Mouse (Mus musculus) lung, adult 2 months (tissue): Measurements from ENCODE around the gene Acoxl. TPM values are rescaled to one million over a fixed set of nuclear protein-coding genes. Genes with fewer than 3 reads are reported as not detected.

ENCODE experiments used
- DNase-seq: peaks from one replicate; pipeline ENCODE4 v3.0.0; 2022
- H3K4me1 ChIP-seq: fragments of 200-500 bp; 2 replicates; pipeline ENCODE4 v1.6.1; 2011; ENCODE audit warnings: low read length; ENCODE audit not compliant: control insufficient read depth, insufficient read depth
- H3K4me3 ChIP-seq: fragments of 200-500 bp; replicated peaks from 2 replicates; pipeline ENCODE3; 2011; ENCODE audit warnings: low read depth, mild to moderate bottlenecking, control low read depth, low read length; ENCODE audit errors: extremely low read depth
- CTCF ChIP-seq: fragments of 200-500 bp; IDR thresholded peaks from 2 replicates; pipeline ENCODE4 v1.5.1; 2011; ENCODE audit warnings: mild to moderate bottlenecking, low read length, control low read depth; ENCODE audit not compliant: insufficient read depth
- POLR2A ChIP-seq: fragments of 200-500 bp; IDR thresholded peaks from 2 replicates; pipeline ENCODE4 v1.6.1; 2011; ENCODE audit warnings: low read depth, mild to moderate bottlenecking, control low read depth, low read length, borderline replicate concordance; ENCODE audit errors: extremely low read depth
- whole genome bisulfite sequencing: fragments of 180-500 bp; shearing (Covaris S2); methylation state at CpG from one replicate; pipeline ENCODE4 v1.1.7; 2018; 5-methylcytosine and 5-hydroxymethylcytosine counted together
- polyA plus RNA-seq: library from polyadenylated mRNA; depleted of rRNA; stranded (reverse); fragments of >200 nt; gene quantifications from 2 replicates; pipeline ENCODE4 v1.2.3, GENCODE M21; 2012

Acoxl gene
- polyA plus RNA-seq, 1 experiment = 52.4 TPM

DNA sequence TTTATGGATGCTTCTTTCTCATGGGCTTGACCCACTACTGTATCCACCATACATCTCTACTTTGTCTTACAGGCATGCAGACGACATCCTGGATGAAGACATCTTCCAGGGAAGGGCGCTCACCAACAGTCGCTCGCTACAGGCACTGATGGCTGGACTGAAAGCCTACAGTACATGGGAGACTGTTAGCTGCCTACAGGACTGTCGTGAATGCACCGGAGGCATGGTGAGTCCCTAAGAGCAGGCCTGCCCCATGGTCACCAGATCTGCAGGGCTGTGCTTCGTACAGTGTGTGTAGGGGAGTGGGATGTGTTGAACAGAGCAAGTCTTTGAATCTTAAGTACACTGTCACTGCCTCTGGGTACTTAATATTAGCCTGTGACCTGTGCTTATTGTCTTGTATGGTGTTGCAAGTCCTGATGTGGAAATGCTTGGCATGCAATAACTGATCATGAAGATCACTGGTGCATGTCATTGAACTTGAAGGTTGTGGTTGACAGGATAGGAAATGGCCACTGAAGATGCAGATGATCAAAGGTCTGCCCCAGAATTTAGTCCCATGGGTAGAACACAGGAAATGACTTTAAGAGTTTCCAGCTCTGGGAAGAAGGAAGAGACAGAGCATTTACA is 140.0 kb downstream of the Acoxl start:
- 88% methylated on average over 7 of the region's 7 CpGs for WGBS
- Histone ChIP-seq H3K4me3 (no peak overlapping the region), H3K4me1 (no peaks in the 10 kb centered on the region)
- TF ChIP-seq CTCF (no peak), POLR2A (no peak)
- no peak for DNase-seq

DNA sequence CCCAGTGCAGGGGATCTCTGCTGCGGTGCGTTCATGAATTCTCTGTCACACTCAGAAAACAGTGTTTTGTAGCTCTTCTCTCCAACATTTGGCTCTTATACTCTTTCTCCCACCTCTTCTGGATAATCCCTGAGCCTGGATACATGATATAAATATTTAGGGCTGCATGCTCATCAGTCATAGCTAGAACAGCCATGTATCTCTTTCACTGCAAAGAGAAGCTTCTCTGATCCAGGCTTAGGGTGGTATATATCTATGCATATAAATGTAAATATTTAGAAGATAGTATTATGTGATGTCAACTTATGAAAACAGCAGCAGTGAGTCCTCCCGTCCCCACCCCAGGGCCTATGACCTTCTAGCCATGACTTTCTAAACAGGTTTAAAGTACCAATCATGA is 143.9 kb downstream of the Acoxl start:
- Histone ChIP-seq H3K4me1 (no peaks in the 10 kb centered on the region), H3K4me3 (no peak overlapping the region)
- TF ChIP-seq POLR2A (no peak), CTCF (no peak)
- WGBS = 76% methylated on average over 3 of the region's 3 CpGs
- no peak for DNase-seq

DNA sequence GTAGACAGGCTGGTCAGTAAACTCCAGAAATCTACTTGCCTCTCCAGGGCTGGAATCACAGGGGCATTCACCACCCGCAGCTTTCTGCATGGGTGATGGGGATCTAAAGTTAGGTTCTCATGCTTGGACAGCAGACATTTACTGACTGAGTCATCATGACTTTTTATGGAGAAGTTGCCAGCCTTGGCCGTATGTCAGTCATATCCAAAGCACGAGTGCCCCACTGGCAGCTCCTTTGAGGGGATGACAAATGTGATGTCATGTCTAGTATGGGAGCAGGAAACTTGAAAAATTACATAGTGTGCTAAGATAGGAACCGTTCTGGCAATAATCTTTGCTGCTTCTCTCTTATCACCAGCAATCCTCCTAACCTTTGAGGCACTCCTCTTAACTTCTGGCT is 144.6 kb downstream of the Acoxl start:
- Histone ChIP-seq H3K4me1 (no peaks in the 10 kb centered on the region), H3K4me3 (no peak overlapping the region)
- DNase-seq = no peak
- TF ChIP-seq POLR2A = no peak
- WGBS = 53% methylated on average over 4 of the region's 4 CpGs

- WGBS = 82% methylated on average over 1 of the region's 1 CpGs
- Histone ChIP-seq H3K4me3 (no peak overlapping the region), H3K4me1 (no peaks in the 10 kb centered on the region)
- DNase-seq = no peak
- TF ChIP-seq CTCF = no peak
- TF ChIP-seq POLR2A = no peak
Observed at GRCm38 (mm10) chr2:127983981-127984380, 145.3 kb downstream of the Acoxl start.

GRCm38 (mm10) chr2:127987706-127988105 is 149.0 kb downstream of the Acoxl start:
- Histone ChIP-seq H3K4me3 (no peak overlapping the region), H3K4me1 (no peaks in the 10 kb centered on the region)
- TF ChIP-seq POLR2A = no peak
- no peak for TF ChIP-seq CTCF
- 22% methylated on average over 4 of the region's 4 CpGs for WGBS
- DNase-seq = no peak

GRCm38 (mm10) chr2:127990856-127991479 is 152.3 kb downstream of the Acoxl start:
- H3K4me1 ChIP-seq = no peaks in the 10 kb centered on the region
- peak; percentile 22 for DNase-seq
- no peak for TF ChIP-seq CTCF
- no peak for TF ChIP-seq POLR2A
- H3K4me3 ChIP-seq = no peak overlapping the region
- WGBS = 27% methylated on average over 6 of the region's 6 CpGs

DNA sequence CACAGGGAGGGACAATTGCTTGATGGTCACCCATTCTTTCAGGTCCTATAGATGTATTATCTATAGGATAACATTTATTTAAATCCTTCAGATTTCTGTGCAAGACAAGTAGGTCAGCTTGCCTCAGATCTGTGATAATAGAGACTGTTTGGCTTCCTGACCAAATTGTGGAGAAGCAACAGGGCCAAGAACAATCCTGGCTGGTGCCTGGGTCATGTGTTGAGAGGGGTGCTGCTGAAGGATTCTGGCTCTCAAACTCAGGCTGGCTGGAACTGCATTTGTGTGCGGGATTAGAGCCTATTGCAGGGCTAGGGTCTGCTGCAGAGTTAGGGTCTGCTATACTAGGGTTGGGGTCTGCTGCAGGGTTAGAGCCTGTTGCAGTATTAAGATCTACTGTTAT is 153.0 kb downstream of the Acoxl start:
- H3K4me1 ChIP-seq = no peaks in the 10 kb centered on the region
- no peak for DNase-seq
- TF ChIP-seq CTCF (no peak), POLR2A (no peak)
- WGBS = 71% methylated on average over 1 of the region's 1 CpGs
- H3K4me3 ChIP-seq = no peak overlapping the region

GRCm38 (mm10) chr2:128008662-128009423 is 170.2 kb downstream of the Acoxl start:
- Histone ChIP-seq H3K4me1 (no peaks in the 10 kb centered on the region), H3K4me3 (no peak overlapping the region)
- DNase-seq = no peak
- no peak for TF ChIP-seq CTCF
- TF ChIP-seq POLR2A = no peak
- WGBS = 58% methylated on average over 17 of the region's 17 CpGs

DNA sequence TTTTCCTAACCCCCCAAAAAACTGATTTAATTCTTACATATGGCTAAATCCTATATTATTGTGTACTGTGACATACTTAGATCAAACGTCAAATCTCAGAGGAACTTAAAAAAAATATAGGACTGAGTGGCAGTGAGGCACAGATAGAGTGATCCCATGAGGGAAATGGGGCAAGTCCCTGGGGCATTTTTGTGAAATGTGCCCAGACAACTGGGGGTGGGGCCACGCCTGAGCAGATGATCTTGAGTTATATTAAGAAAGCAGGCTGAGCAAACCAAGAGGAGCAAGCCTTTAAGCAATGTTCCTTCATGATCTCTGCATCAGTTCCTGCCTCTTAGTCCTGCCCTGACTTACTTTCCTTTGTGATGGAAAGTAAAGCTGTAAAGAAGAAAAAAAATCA is 175.9 kb downstream of the Acoxl start:
- Histone ChIP-seq H3K4me3 (no peak overlapping the region), H3K4me1 (no peaks in the 10 kb centered on the region)
- 66% methylated on average over 2 of the region's 2 CpGs for WGBS
- no peak for DNase-seq
- TF ChIP-seq CTCF (no peak), POLR2A (no peak)

GRCm38 (mm10) chr2:128015602-128016001 is 176.9 kb downstream of the Acoxl start:
- no peaks in the 10 kb centered on the region for H3K4me1 ChIP-seq
- WGBS = 79% methylated on average over 8 of the region's 8 CpGs
- no peak for DNase-seq
- no peak for TF ChIP-seq CTCF
- no peak for TF ChIP-seq POLR2A
- H3K4me3 ChIP-seq = no peak overlapping the region
